ENCODE assay signal across 8 mouse cellular contexts in genomic region chr17:46556584-46556945, GRCm38 (mm10). TPM values are rescaled to one million over a fixed set of nuclear protein-coding genes. Genes with fewer than 3 reads are reported as not detected.
DNase-seq lines count a peak whose midpoint lies in the region; ATAC-seq and TF ChIP-seq lines count a peak whose summit lies in the region.

No protein-coding gene starts in this region.

- TF ChIP-seq EP300 in ES-Bruce4 (IDR thresholded peaks at IDR 0.05; ENCODE audit: insufficient read depth, low read depth, low read length), result no peak

- no peak for TF ChIP-seq CTCF in cerebellum, adult 2 months (IDR thresholded peaks at IDR 0.05; ENCODE audit: borderline replicate concordance, insufficient read depth, low read depth, low read length)
- TF ChIP-seq CTCF in ES-Bruce4 (IDR thresholded peaks at IDR 0.05; ENCODE audit: low read depth, low read length), result no peak
- TF ChIP-seq CTCF in intestine, postnatal 0 days (IDR thresholded peaks at IDR 0.05; ENCODE audit: low read depth), result no peak

- H3K4me1 ChIP-seq in cerebellum, adult 2 months (ENCODE audit: control insufficient read depth, insufficient read depth, low read length), result peaks cover 8% of the 10 kb centered on the region
- H3K4me1 ChIP-seq in ES-Bruce4 (ENCODE audit: control insufficient read depth, insufficient read depth, low read length), result peaks cover 3% of the 10 kb centered on the region
- peaks cover 47% of the 10 kb centered on the region for H3K4me1 ChIP-seq in erythroblast, embryonic 14.5 days (ENCODE audit: control insufficient read depth)
- H3K4me1 ChIP-seq in intestine, postnatal 0 days (replicated peaks; ENCODE audit: control insufficient read depth, insufficient read depth, low read length), result 0 out of 2 replicates have a peak, but pooled peaks cover 4% of the 10 kb centered on the region

- H3K36me3 ChIP-seq in ES-Bruce4 (ENCODE audit: control insufficient read depth, insufficient read depth, low read length, poor library complexity, severe bottlenecking), result no peaks in the 10 kb centered on the region
- peaks cover 17% of the 10 kb centered on the region for H3K36me3 ChIP-seq in erythroblast, embryonic 14.5 days (ENCODE audit: control insufficient read depth)
- H3K36me3 ChIP-seq in intestine, postnatal 0 days (ENCODE audit: control insufficient read depth, insufficient read depth), result peaks cover 5% of the 10 kb centered on the region; the same call in 1 of the 2 replicates
- H3K36me3 ChIP-seq in macrophage (ENCODE audit: inconsistent target), result peaks cover 4% of the 10 kb centered on the region; the same call in 1 of the 2 replicates

- WGBS in cerebellum, adult 2 months, result under 1% methylated on average over 11 of the region's 11 CpGs
- WGBS in intestine, postnatal 0 days, result under 1% methylated on average over 11 of the region's 11 CpGs
- WGBS in macrophage (ENCODE audit: missing documents), result under 1% methylated on average over 11 of the region's 11 CpGs

- H3K9me3 ChIP-seq in ES-Bruce4 (replicated peaks; ENCODE audit: control insufficient read depth, insufficient read depth, low read length, poor library complexity, severe bottlenecking), result no peaks in the 10 kb centered on the region
- no peaks in the 10 kb centered on the region for H3K9me3 ChIP-seq in erythroblast, embryonic 14.5 days (ENCODE audit: control insufficient read depth, low read length)
- no peaks in the 10 kb centered on the region for H3K9me3 ChIP-seq in intestine, postnatal 0 days (ENCODE audit: control insufficient read depth)

- H3K9ac ChIP-seq in ES-Bruce4 (ENCODE audit: low read depth, poor library complexity, severe bottlenecking), result peak overlapping the region; percentile 19
- peak overlapping the region; percentile 97 for H3K9ac ChIP-seq in intestine, postnatal 0 days (ENCODE audit: low read depth, low read length)

- no peak for TF ChIP-seq POLR2A in cerebellum, adult 2 months (IDR thresholded peaks at IDR 0.05; ENCODE audit: borderline replicate concordance, insufficient read depth, low read length)
- no peak for TF ChIP-seq POLR2A in ES-Bruce4 (IDR thresholded peaks at IDR 0.05; ENCODE audit: insufficient read depth, low read length)

- peak overlapping the region; percentile 62 for H3K4me3 ChIP-seq in cerebellum, adult 2 months (replicated peaks; ENCODE audit: insufficient read depth, low read depth, low read length)
- peak overlapping the region; percentile 72 for H3K4me3 ChIP-seq in ES-Bruce4 (ENCODE audit: low read depth, low read length)
- H3K4me3 ChIP-seq in erythroblast, embryonic 14.5 days (replicated peaks), result peak overlapping the region; percentile 93
- peak overlapping the region; percentile 94 for H3K4me3 ChIP-seq in intestine, postnatal 0 days (ENCODE audit: low read depth, low read length)
- peak overlapping the region; percentile 45 for H3K4me3 ChIP-seq in macrophage (ENCODE audit: inconsistent target)

- H3K4me2 ChIP-seq in intestine, postnatal 0 days (replicated peaks; ENCODE audit: low read depth), result peak overlapping the region; percentile 96

- DNase-seq in cerebellum, adult 2 months, result peak in 1 of 2 experiments; percentile 51
- DNase-seq in thymus, adult 18-20 months, result peak; percentile 30 to 65
- DNase-seq in adipocyte (ENCODE audit: low spot score), result no peak

- no peak for ATAC-seq in cerebellum, adult (ENCODE audit: insufficient number of reproducible peaks, low FRiP score, low TSS enrichment)
- peak; percentile 1 for ATAC-seq in intestine, postnatal 0 days

- H3K27ac ChIP-seq in cerebellum, adult 2 months (ENCODE audit: insufficient read depth, low read length), result no peak overlapping the region
- 0 out of 2 replicates have a peak overlapping the region, but pooled peaks have one; percentile 2 for H3K27ac ChIP-seq in ES-Bruce4 (ENCODE audit: insufficient read depth, low read length)
- peak overlapping the region; percentile 88; the same call in 1 of the 2 replicates for H3K27ac ChIP-seq in intestine, postnatal 0 days (ENCODE audit: low read depth, low read length)
- peak overlapping the region; percentile 65 for H3K27ac ChIP-seq in macrophage

- H3K27me3 ChIP-seq in cerebellum, adult 2 months (ENCODE audit: control insufficient read depth, insufficient read depth, low read length), result no peaks in the 10 kb centered on the region
- no peaks in the 10 kb centered on the region for H3K27me3 ChIP-seq in ES-Bruce4 (ENCODE audit: control insufficient read depth, insufficient read depth, low read length, poor library complexity, severe bottlenecking)
- peaks cover 7% of the 10 kb centered on the region for H3K27me3 ChIP-seq in erythroblast, embryonic 14.5 days (ENCODE audit: control insufficient read depth)
- no peaks in the 10 kb centered on the region for H3K27me3 ChIP-seq in intestine, postnatal 0 days (replicated peaks; ENCODE audit: control insufficient read depth, insufficient read depth, low read length)

- peaks cover 35% of the 10 kb centered on the region for H3K79me2 ChIP-seq in macrophage (ENCODE audit: inconsistent target)

RNA-seq across cellular contexts. Expression of gene Srf, which starts 0.6 kb away (rescaled TPM):
- polyA plus RNA-seq in cerebellum, adult 2 months (2012; rRNA removed), result 53.0 and 59.2 TPM in 2 replicates
- polyA plus RNA-seq in ES-Bruce4 (2011; ENCODE audit: insufficient read depth, insufficient read length, low read depth, missing spikeins) (40.5 and 42.0 TPM in 2 replicates), macrophage (2018) (15.1 to 25.6 TPM (median 25.2 TPM) in 3 replicates)
- 5.1 and 6.1 TPM in 2 replicates for polyA plus RNA-seq in erythroblast, embryonic 14.5 days (2012)
- 5.1 and 5.2 TPM in 2 replicates for polyA plus RNA-seq in intestine, postnatal 0 days (2015; fragmentation: Nextera tagmentation; extraction: Ambion mirVana)
- 10 to 100 TPM; 11.4 to 46.5 (median 20.8) TPM for total RNA-seq in macrophage (2018; cell fraction: chromatin; rRNA removed)
- 10 to 100 TPM; 17.0 to 48.7 (median 22.0) TPM for total RNA-seq in macrophage (2018; cell fraction: cytosol; rRNA removed)
- total RNA-seq in macrophage (2018; cell fraction: nucleus; rRNA removed), result 10 to 100 TPM; 12.3 to 41.6 (median 22.8) TPM

RNA-seq across cellular contexts. Expression of gene Cul9, which starts 10.4 kb away (rescaled TPM):
- polyA plus RNA-seq in cerebellum, adult 2 months (2012; rRNA removed), result 56.2 and 58.4 TPM in 2 replicates
- polyA plus RNA-seq in ES-Bruce4 (2011; ENCODE audit: insufficient read depth, insufficient read length, low read depth, missing spikeins) (4.4 and 6.2 TPM in 2 replicates), macrophage (2018) (8.0 to 13.4 TPM (median 8.8 TPM) in 3 replicates)
- 0.01 and 0.09 TPM in 2 replicates for polyA plus RNA-seq in erythroblast, embryonic 14.5 days (2012)
- 1.3 and 2.0 TPM in 2 replicates for polyA plus RNA-seq in intestine, postnatal 0 days (2015; fragmentation: Nextera tagmentation; extraction: Ambion mirVana)
- total RNA-seq in macrophage (2018; cell fraction: chromatin; rRNA removed), result 100 to 1,000 TPM in 9 of 26 experiments, 10 to 100 TPM in 17; 17.7 to 142 (median 86.9) TPM
- total RNA-seq in macrophage (2018; cell fraction: cytosol; rRNA removed), result 10 to 100 TPM in 15 of 26 experiments, 1 to 10 TPM in 11; 5.6 to 17.4 (median 11.2) TPM
- total RNA-seq in macrophage (2018; cell fraction: nucleus; rRNA removed), result 10 to 100 TPM; 11.9 to 96.2 (median 39.5) TPM
